Mouse (Mus musculus): Measurements from ENCODE around the gene Atad5.

GRCm38 (mm10) chr11:80134744-80135143 is 45.5 kb downstream of the Atad5 start:
- TF ChIP-seq EP300 (IDR thresholded peaks at IDR 0.05) (no peak), CTCF (IDR thresholded peaks at IDR 0.05) (no peak)

Data from lung, postnatal 0 days (tissue).